Mouse (Mus musculus) cortical plate, adult 2 months (tissue): ENCODE data around the gene Hkdc1.

Experiments
- CTCF ChIP-seq: fragments of 200-500 bp; IDR thresholded peaks from 2 replicates; pipeline ENCODE4 v1.5.1; 2011; ENCODE audit warnings: mild to moderate bottlenecking, control low read depth, low read length; ENCODE audit not compliant: insufficient read depth; ENCODE audit errors: extremely low read depth
- POLR2A ChIP-seq: fragments of 200-500 bp; IDR thresholded peaks from 2 replicates; pipeline ENCODE4 v1.6.1; 2011; ENCODE audit warnings: mild to moderate bottlenecking, low read length, control low read depth; ENCODE audit not compliant: insufficient read depth; ENCODE audit errors: extremely low read depth

DNA sequence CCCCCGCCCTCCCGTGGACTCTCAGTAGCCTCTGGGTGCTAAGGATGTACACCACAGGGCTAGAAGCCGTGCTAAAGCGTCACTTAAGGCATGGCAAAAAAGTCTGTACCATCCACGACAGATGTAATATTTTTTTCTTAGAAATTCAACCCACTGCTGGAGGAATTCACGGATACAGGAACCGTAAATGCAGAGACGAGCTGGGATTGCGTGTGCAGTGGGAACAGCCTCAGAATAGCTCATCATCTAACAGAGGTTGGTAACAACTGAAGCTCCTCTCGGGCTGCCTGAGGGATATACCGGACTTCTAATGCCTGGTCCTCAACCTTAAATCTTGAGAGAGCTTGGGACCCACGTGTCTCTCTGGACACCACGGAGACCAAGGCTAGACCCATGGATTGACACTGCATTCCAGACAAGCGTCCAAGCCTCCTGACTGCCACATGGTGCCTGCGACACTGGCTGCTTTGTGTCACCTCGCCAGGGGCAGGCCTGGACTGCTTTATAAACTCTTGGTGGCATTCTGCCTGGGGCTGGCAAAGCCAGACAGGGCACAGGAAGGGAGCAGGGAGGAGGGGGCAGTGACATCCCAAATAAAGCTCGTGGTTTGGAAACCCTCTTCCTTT is 66.1 kb downstream of the Hkdc1 start:
- TF ChIP-seq POLR2A (no peak), CTCF (no peak)
